Mouse (Mus musculus) frontal cortex, postnatal 36 days (tissue): ENCODE results near the gene Nr1d1.

Experiments used
- DNase-seq, 2 experiments: peaks; one replicate each; pipeline ENCODE4 v3.0.0; 2022; ENCODE audit warnings: low spot score in 2 of 2

Nr1d1 gene

GRCm38 (mm10) chr11:98774582-98775347 is at the start of gene Nr1d1:
TSS of gene Nr1d1 (minus strand) at chr11:98775333.
- DNase-seq = no peak

GRCm38 (mm10) chr11:98820968-98821367 is 45.8 kb upstream of the Nr1d1 start:
- no peak for DNase-seq

- DNase-seq = no peak
These were observed 41.6 kb upstream of the Nr1d1 start for GRCm38 (mm10) chr11:98816706-98817239.

DNA sequence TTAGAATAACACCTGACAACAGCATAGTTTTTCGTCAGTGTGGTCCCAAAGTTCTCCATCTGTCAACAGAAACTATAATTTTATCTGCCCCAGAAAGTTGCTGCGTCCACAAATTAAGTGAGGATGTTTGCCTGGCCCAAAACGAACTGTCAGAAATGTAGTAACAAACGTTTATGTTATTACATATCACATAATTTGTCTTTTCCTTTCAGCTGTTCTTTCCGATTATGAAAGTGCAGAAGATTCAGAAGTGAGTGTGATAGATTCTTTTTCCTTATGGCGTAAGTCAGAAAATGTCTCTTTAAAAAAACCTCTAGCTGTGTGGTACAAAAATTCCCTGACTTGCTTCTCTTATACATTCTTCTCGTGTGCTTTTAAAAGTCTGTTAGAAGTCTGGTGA is 35.6 kb upstream of the Nr1d1 start:
- no peak for DNase-seq

DNA sequence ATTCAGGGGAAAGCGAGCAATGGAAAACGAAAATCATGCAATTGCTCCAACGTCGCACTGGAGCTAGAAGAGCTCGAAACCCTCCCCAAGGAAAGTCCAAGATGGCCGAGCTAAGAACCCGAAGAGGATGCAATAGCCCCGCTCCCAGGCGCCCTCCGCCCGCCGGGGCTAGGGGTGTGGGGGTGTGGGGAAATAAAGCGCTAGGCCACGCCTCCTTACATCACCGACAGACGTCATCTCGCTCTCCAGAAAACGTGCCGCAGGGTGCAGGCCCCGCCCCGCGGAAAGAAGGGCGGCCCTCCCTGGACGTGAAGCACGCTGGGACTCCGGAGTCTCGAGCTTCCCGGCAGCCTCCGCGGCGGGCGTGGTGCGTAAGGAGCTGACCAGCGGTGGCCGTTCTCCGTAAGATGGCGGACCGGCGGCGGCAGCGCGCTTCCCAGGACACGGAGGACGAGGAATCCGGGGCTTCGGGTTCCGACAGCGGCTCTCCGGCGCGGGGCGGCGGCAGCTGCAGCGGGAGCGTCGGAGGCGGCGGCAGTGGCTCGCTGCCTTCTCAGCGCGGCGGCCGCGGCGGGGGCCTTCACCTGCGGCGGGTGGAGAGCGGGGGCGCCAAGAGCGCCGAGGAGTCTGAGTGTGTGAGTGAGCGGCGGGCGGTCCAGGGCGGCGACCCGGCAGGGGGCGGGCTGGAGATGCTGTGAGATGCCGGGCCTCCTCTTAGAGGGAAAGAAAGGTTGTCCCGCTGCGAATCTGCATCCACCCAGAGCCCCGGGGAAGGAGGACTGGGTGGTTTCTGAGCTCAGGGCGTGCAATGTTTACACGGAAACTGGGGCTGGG is 34.5 kb upstream of the Nr1d1 start:
- DNase-seq = peak; percentile 99

DNA sequence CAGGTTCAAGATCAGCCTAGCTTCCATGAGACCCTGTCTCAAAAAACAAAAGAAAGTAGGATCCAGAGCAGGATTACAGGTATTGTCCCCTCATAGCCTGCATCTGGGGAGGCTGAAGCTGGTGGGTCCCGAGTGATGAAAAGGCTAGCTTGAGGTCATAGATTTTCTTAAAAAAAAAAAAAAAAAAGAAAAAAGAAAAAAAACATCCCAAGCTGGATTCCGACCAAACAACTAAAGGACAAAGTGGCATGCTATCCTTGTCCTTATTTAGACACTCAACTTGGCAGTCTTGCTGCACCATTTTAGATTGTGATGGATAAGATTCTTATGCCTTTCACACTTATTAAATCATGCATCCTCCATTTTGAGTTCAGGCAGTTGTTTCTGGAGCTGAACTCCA is 33.3 kb upstream of the Nr1d1 start:
- DNase-seq = no peak

- DNase-seq = no peak
These were observed 29.5 kb upstream of the Nr1d1 start, which contains the start of gene Casc3 for GRCm38 (mm10) chr11:98804605-98805004. TSS of gene Casc3 (plus strand) at chr11:98804905.

GRCm38 (mm10) chr11:98797909-98798308 is 22.8 kb upstream of the Nr1d1 start:
- no peak for DNase-seq

DNA sequence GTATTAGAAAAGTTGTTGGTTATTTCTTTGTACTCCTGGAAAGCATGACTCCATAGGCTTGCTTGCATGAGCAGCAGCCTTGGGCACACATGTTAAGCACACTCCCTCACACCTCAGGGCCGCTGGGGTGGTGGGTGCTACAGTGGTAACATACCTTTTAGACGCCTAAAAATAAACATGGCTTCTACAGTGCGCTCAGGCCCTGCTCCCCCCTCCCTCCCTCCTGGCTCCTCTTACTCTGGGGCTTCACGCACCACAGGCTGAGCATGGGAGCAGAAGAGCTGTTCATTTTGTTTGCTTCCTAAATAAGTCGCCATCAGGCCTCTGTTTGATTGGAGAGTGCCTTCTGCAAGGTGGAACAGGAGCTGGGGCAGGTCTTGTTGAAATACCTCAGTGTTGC is 22.2 kb upstream of the Nr1d1 start:
- DNase-seq = no peak

GRCm38 (mm10) chr11:98796515-98797216 is 21.5 kb upstream of the Nr1d1 start:
- peak; percentile 77 to 81 for DNase-seq

GRCm38 (mm10) chr11:98795714-98796514 is 20.8 kb upstream of the Nr1d1 start:
- no peak for DNase-seq

GRCm38 (mm10) chr11:98795015-98795713 is 20.0 kb upstream of the Nr1d1 start, which contains the start of gene Msl1:
TSS of gene Msl1 (plus strand) at chr11:98795516.
- DNase-seq = peak; percentile 86

- peak; percentile 78 to 80 for DNase-seq
These were observed 19.4 kb upstream of the Nr1d1 start for GRCm38 (mm10) chr11:98794469-98795014.

GRCm38 (mm10) chr11:98792081-98792480 is 16.9 kb upstream of the Nr1d1 start:
- no peak for DNase-seq

- DNase-seq = no peak
These were observed 16.3 kb upstream of the Nr1d1 start for GRCm38 (mm10) chr11:98791448-98791847.

DNA sequence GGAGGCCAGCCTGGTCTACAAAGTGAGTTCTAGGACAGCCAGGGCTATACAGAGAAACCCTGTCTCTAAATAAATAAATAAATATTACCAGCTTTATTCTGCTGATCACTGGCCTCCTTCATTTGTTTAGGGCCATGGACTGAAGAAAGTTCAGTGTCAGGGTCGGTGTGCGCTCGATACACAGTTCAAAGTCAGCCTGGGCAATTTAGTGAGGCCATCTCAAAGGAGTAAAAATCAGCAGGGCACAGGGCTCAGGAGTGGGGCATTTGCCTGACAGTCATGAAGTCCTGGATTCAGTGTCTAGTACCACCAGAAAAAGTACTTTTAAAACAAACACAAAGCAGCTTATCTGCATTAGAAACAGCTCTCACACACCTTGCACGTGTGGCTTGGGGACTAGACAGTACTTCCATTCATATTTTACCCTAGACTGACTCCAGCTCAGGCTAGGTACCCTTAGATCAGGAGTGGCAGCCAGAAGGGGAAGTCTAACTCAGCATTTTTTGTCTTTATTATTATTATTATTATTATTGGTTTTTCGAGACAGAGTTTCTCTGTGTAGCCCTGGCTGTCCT is 15.6 kb upstream of the Nr1d1 start:
- DNase-seq = no peak

DNA sequence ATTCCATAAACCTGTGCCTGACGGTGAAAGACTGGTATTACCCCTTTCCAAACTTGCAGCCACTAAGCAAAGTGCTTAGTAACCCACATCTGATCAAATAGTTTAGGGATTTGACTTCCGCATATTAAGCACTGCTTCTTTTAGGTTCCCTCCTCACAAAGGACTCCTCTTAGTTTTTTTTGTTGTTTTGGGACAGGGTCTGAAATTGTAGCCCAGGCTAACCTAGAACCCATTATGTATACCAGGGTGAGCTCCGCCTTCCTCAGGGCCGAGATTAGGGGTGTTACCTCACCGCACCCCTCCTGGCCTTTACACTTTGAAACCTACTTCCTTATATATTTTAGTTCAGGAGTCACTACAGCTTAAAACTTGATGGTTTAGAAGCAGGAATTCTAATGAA is 14.7 kb upstream of the Nr1d1 start:
- no peak for DNase-seq

GRCm38 (mm10) chr11:98789219-98789807 is 14.2 kb upstream of the Nr1d1 start:
- no peak for DNase-seq

DNA sequence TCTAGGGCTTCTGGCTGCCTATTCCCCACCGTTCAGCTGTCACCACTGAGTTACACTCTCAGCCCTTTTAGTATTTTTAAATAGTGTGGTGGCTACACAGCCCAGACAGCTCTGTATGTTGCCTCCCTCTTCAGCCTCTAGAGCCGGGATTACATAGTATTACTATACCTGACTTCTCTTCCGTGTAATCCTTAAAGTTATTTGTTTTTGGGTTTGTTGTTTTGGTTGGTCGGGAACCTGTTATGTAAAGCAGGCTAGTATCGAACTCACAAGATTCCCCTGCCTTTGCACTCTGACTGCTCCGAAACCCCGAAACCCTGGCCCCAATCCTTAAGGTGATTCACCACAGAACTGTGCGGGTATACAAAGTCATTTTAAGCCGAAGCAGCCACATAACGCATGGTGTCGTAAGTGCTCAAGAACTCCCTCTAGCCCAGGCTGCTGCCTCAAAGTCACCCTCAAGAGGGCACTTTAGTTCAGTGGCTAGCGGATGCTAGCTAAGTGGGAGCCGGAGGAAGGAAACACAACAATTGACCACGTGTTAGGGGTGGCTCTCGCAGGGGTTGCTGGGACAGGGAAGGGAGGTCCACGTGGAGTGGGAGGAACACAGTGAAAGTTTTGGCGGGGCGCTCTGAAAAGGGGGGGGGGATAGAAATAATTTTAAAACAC is 13.6 kb upstream of the Nr1d1 start:
- DNase-seq = peak; percentile 84 to 88
